Mouse (Mus musculus) liver, adult 2 months (tissue): Measurements from ENCODE around the gene Dnajc13.

ENCODE experiments used
- CTCF ChIP-seq: fragments of 200-500 bp; IDR thresholded peaks from 2 replicates; pipeline ENCODE4 v1.5.1; 2011; ENCODE audit warnings: low read depth, low read length, control low read depth
- POLR2A ChIP-seq: fragments of 200-500 bp; IDR thresholded peaks from 2 replicates; pipeline ENCODE4 v1.6.1; 2011; ENCODE audit warnings: low read length, control low read depth; ENCODE audit not compliant: insufficient read depth; ENCODE audit errors: extremely low read depth

DNA sequence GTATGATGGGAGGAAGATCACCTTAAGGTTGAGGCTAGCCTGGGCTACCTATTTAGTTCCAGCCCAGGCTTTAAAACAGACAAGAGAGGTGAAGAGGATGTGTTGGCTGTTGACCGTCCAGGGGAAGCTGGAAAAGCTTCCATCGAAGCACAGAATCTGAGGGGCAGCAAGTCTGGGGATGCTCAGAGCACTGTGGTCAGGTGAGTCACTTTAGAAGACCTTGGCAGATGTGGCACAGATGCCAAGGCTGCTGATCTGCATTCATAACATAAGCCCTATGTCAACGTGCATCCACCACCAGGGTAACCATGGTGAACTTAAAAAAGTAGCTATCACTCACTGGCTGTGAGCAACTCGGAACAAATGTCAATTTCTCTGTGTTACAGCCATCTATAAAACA, 11.0 kb downstream of the Dnajc13 start:
- TF ChIP-seq POLR2A (no peak), CTCF (no peak)
